Mouse (Mus musculus) bone marrow macrophage, adult 2 months (primary cell): Measurements from ENCODE around the gene Hnrnpa1.

Source experiments
- CTCF ChIP-seq: IDR thresholded peaks from 2 replicates; pipeline ENCODE4 v1.5.1; 2012; ENCODE audit warnings: low read depth, mild to moderate bottlenecking, low read length, moderate library complexity
- POLR2A ChIP-seq: IDR thresholded peaks from 2 replicates; pipeline ENCODE4 v1.6.1; 2012; ENCODE audit warnings: mild to moderate bottlenecking, low read depth, low read length, borderline replicate concordance

GRCm38 (mm10) chr15:103239130-103239684, 1.0 kb upstream of the Hnrnpa1 start:
- TF ChIP-seq CTCF (no peak), POLR2A (no peak)
